Mouse (Mus musculus) thymus, adult 2 months (tissue): ENCODE data around the gene Acot8. TPM values are rescaled to one million over a fixed set of nuclear protein-coding genes. Genes with fewer than 3 reads are reported as not detected.
A peak's percentile ranks its signal among the peaks of the same experiment; 100 is the strongest.

Source experiments
- DNase-seq: peaks from one replicate; pipeline ENCODE4 v3.0.0; 2021
- H3K27ac ChIP-seq: fragments of 200-500 bp; 2 replicates; pipeline ENCODE4 v1.5.1; 2012; ENCODE audit warnings: low read length, control low read depth; ENCODE audit not compliant: control insufficient read depth, insufficient read depth
- H3K27me3 ChIP-seq: fragments of 200-500 bp; 2 replicates; pipeline ENCODE4 v1.6.1; 2012; ENCODE audit warnings: mild to moderate bottlenecking, low read length, moderate library complexity, mixed read lengths; ENCODE audit not compliant: control insufficient read depth, insufficient read depth
- H3K36me3 ChIP-seq: fragments of 200-500 bp; 2 replicates; pipeline ENCODE4 v1.6.1; 2012; ENCODE audit warnings: mild to moderate bottlenecking, low read length, moderate library complexity; ENCODE audit not compliant: control insufficient read depth, insufficient read depth
- H3K4me1 ChIP-seq: fragments of 200-500 bp; replicated peaks from 2 replicates; pipeline ENCODE4 v1.6.1; 2012; ENCODE audit warnings: low read length; ENCODE audit not compliant: control insufficient read depth, insufficient read depth
- H3K4me3 ChIP-seq: fragments of 200-500 bp; 2 replicates; pipeline ENCODE4 v1.5.1; 2012; ENCODE audit warnings: mild to moderate bottlenecking, low read length, control low read depth, moderate library complexity; ENCODE audit not compliant: control insufficient read depth, insufficient read depth
- CTCF ChIP-seq: fragments of 200-500 bp; IDR thresholded peaks from 2 replicates; pipeline ENCODE4 v1.5.1; 2012; ENCODE audit warnings: mild to moderate bottlenecking, control low read depth, low read length, moderate library complexity, borderline replicate concordance; ENCODE audit not compliant: control insufficient read depth, poor library complexity, insufficient read depth; ENCODE audit errors: extremely low read depth
- POLR2A ChIP-seq: fragments of 200-500 bp; IDR thresholded peaks from 2 replicates; pipeline ENCODE4 v1.6.1; 2012; ENCODE audit warnings: mild to moderate bottlenecking, low read length, control low read depth, moderate library complexity; ENCODE audit not compliant: control insufficient read depth, poor library complexity, insufficient read depth; ENCODE audit errors: extremely low read depth
- WGBS: fragments of 180-500 bp; shearing (Covaris S2); methylation state at CpG from one replicate; pipeline ENCODE4 v1.1.7; 2018; 5-methylcytosine and 5-hydroxymethylcytosine counted together
- polyA plus RNA-seq: library from polyadenylated mRNA; depleted of rRNA; stranded (reverse); fragments of >200 nt; gene quantifications from 2 replicates; pipeline ENCODE4 v1.2.3, GENCODE M21; 2012

Acot8 gene
- polyA plus RNA-seq, 1 experiment, result 84.6 TPM

DNA sequence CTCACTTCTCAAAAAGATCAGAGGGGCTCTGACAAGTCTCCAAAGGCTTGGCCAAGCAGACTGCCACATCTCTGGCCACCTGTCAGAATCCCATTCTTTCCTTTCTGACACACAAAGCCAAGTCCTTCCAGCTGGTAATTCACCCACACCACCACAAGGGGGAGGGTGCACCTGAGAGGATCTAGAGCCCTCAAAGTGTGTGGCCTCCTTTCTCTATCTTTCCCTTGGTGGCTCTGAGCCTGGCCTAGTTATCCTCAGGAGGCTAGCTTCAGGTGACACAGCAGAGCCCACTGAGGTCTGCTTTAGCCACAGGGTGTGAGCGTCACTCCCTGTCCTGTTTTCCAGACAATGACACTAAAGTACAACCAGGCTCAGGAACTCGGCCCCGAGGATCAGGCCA is 11.4 kb downstream of the Acot8 start:
- DNase-seq, result peak; percentile 70
- Histone ChIP-seq H3K36me3 (peaks cover 30% of the 10 kb centered on the region), H3K27ac (no peak overlapping the region), H3K4me1 (no peaks in the 10 kb centered on the region), H3K27me3 (no peaks in the 10 kb centered on the region), H3K4me3 (no peak overlapping the region)
- 99% methylated on average over 3 of the region's 3 CpGs for WGBS
- TF ChIP-seq POLR2A (no peak), CTCF (no peak; the same call in 1 of the 2 replicates)

DNA sequence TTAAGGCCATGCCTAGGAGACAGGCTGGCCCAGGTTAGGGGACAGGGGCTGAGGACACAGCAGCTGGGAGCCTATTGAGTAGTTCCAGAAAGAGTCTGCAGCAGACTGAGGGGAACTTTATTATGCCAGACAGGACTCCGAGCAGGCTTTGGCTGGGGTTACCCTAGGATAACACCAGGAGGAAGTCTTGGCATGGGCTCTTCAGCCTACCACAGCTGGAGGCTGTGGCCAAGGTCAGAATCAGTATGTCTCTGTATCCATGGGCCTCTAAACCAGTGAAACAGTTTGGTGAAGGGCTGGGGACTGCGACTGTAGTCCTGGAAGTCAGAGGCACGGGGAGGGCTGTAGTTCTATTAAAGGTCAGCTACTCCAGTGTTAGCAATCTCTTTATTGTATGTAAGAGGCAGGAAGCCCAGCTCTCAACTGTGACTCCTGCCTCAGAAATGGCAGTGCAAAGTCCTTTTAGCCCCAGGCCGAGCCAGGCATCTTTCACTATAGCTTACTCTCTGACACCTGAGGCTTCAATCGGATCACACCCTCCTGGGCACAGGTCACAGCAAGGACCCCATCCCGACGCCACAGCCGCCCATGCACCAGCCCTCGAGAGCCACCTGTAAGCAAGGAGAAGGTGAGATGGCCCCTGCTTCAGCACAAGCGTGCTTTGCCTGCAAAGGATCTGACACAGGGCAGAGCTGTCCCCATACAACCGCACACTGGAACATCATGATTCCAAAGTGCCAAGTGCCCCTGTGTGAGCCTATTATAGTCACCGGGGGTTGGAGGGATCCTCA is 12.1 kb downstream of the Acot8 start:
- 97% methylated on average over 12 of the region's 12 CpGs for WGBS
- Histone ChIP-seq H3K36me3 (peaks cover 27% of the 10 kb centered on the region), H3K4me3 (no peak overlapping the region), H3K4me1 (no peaks in the 10 kb centered on the region), H3K27ac (no peak overlapping the region), H3K27me3 (no peaks in the 10 kb centered on the region)
- no peak for DNase-seq
- TF ChIP-seq CTCF (no peak), POLR2A (no peak)

DNA sequence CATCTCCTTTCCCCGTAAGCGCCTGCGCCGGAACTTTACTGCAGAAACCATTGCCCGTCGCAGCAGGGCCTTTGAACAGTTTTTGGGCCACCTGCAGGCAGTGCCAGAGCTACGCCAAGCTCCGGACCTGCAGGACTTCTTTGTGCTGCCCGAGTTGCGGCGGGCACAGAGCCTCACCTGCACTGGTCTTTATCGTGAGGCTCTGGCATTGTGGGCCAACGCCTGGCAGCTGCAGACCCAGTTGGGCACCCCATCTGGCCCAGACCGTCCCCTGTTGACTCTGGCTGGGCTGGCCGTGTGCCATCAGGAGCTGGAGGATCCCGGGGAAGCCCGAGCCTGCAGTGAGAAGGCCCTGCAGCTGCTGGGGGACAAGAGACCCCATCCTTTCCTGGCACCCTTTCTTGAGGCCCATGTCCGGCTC is 12.8 kb downstream of the Acot8 start:
- no peak for TF ChIP-seq POLR2A
- no peak for TF ChIP-seq CTCF
- H3K4me3 ChIP-seq, result no peak overlapping the region
- no peak overlapping the region for H3K27ac ChIP-seq
- H3K36me3 ChIP-seq, result peaks cover 25% of the 10 kb centered on the region
- WGBS, result 95% methylated on average over 18 of the region's 18 CpGs
- DNase-seq, result no peak
- H3K4me1 ChIP-seq, result no peaks in the 10 kb centered on the region
- H3K27me3 ChIP-seq, result no peaks in the 10 kb centered on the region

DNA sequence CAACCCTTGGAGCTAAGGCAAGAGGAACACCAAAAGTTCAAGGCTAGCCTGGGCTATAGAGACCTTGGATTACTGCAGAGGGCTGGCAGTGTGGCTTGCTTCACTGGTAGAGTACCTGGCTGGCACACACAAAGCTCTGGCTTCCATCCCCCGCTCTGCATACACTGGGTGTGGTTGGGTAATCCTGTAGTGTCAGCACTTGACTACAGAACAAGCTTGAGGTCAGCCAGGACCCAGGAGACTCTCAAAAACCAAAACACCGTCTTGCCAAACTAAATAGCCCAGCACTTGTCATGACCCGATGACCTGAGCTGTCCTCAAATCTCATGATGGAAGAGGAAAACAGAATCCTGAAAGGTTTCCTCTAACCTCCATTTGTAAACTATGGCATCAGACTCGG is 14.2 kb downstream of the Acot8 start:
- no peak overlapping the region for H3K4me3 ChIP-seq
- peaks cover 18% of the 10 kb centered on the region for H3K36me3 ChIP-seq
- H3K27ac ChIP-seq, result no peak overlapping the region
- H3K4me1 ChIP-seq, result peaks cover 8% of the 10 kb centered on the region
- DNase-seq, result no peak
- WGBS, result 93% methylated on average over 4 of the region's 4 CpGs
- TF ChIP-seq POLR2A, result no peak
- no peak for TF ChIP-seq CTCF
- no peaks in the 10 kb centered on the region for H3K27me3 ChIP-seq

DNA sequence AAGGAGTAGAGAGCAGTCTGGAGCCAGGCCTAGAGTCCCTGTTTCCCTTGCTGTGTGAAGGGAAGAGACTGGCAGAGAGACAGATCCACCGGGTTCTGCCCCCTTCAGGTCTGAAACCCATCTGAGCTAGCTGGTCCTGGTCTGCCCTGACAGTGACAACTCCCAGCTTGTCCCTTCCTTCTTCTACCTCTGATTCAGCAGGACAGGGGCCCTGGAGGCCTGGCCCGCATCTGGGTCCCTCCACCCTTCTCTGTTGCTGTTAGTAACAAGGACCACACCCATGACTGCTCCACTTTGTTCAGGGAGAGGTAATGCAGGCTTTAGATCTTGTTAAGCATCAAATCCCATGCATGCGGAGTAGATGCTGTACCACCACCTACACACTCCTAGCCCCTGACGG is 16.3 kb downstream of the Acot8 start:
- Histone ChIP-seq H3K36me3 (0 out of 2 replicates have a peak, but pooled peaks cover 8% of the 10 kb centered on the region), H3K27ac (no peak overlapping the region), H3K27me3 (no peaks in the 10 kb centered on the region), H3K4me3 (no peak overlapping the region), H3K4me1 (peaks cover 8% of the 10 kb centered on the region)
- no peak for DNase-seq
- TF ChIP-seq POLR2A, result no peak
- no peak for TF ChIP-seq CTCF
- 93% methylated on average over 4 of the region's 4 CpGs for WGBS

DNA sequence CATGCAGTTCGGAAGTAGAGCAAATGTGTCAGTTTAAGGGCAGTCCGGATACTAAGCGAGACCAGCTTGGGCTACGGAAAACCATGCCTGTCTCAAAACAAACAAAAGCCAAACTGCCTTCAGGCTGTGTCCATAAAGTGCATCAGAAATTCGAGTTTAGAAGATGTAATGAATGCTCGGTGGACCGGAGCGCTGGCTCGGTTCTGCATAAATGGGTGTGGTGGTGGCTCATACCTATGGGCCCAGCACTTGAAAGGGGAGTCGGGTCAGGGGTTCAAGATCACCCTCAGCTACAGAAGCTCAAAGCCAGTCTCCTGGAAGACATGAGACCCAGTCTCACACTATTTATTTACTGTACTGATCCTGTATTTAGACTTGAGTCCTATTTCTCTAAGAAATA is 16.9 kb downstream of the Acot8 start:
- Histone ChIP-seq H3K4me1 (peaks cover 8% of the 10 kb centered on the region), H3K27ac (no peak overlapping the region), H3K27me3 (no peaks in the 10 kb centered on the region), H3K4me3 (no peak overlapping the region), H3K36me3 (0 out of 2 replicates have a peak, but pooled peaks cover 8% of the 10 kb centered on the region)
- TF ChIP-seq CTCF, result no peak
- TF ChIP-seq POLR2A, result no peak
- DNase-seq, result no peak
- 89% methylated on average over 10 of the region's 10 CpGs for WGBS
